Mouse (Mus musculus) liver, adult 2 months (tissue): Measurements from ENCODE around the gene Ptpn14. TPM values are rescaled to one million over a fixed set of nuclear protein-coding genes. Genes with fewer than 3 reads are reported as not detected.

Source experiments
- DNase-seq: peaks from one replicate; pipeline ENCODE4 v3.0.0-alpha.2; 2011; ENCODE audit warnings: low read depth, low spot score; ENCODE audit errors: extremely low read depth
- H3K27ac ChIP-seq: fragments of 200-500 bp; replicated peaks from 2 replicates; pipeline ENCODE4 v1.5.1; 2012; ENCODE audit warnings: low read depth, mild to moderate bottlenecking, control low read depth, inconsistent platforms, low read length; ENCODE audit not compliant: insufficient read depth
- H3K27me3 ChIP-seq: fragments of 200-500 bp; 2 replicates; pipeline ENCODE4 v1.6.1; 2012; ENCODE audit warnings: mild to moderate bottlenecking, moderate library complexity, low read length, inconsistent platforms; ENCODE audit not compliant: control insufficient read depth, insufficient read depth
- H3K36me3 ChIP-seq: fragments of 200-500 bp; 2 replicates; pipeline ENCODE4 v1.6.1; 2012; ENCODE audit warnings: low read length, inconsistent platforms; ENCODE audit not compliant: control insufficient read depth, insufficient read depth
- H3K4me1 ChIP-seq: fragments of 200-500 bp; 2 replicates; pipeline ENCODE4 v1.6.1; 2011; ENCODE audit warnings: low read length; ENCODE audit not compliant: control insufficient read depth, insufficient read depth
- H3K4me3 ChIP-seq: fragments of 200-500 bp; 2 replicates; pipeline ENCODE4 v1.5.1; 2011; ENCODE audit warnings: low read depth, mild to moderate bottlenecking, control low read depth, low read length, moderate library complexity; ENCODE audit not compliant: insufficient read depth
- H3K79me2 ChIP-seq: fragments of 200-500 bp; 2 replicates; pipeline ENCODE4 v1.6.1; 2012; ENCODE audit warnings: inconsistent platforms, mild to moderate bottlenecking, low read length, moderate library complexity; ENCODE audit not compliant: control insufficient read depth, insufficient read depth
- H3K9ac ChIP-seq: fragments of 200-500 bp; 2 replicates; pipeline ENCODE4 v1.6.1; 2012; ENCODE audit warnings: low read depth, mild to moderate bottlenecking, control low read depth, inconsistent platforms, low read length
- CTCF ChIP-seq: fragments of 200-500 bp; IDR thresholded peaks from 2 replicates; pipeline ENCODE4 v1.5.1; 2011; ENCODE audit warnings: low read depth, low read length, control low read depth
- POLR2A ChIP-seq: fragments of 200-500 bp; IDR thresholded peaks from 2 replicates; pipeline ENCODE4 v1.6.1; 2011; ENCODE audit warnings: low read length, control low read depth; ENCODE audit not compliant: insufficient read depth; ENCODE audit errors: extremely low read depth
- WGBS: fragments of 180-500 bp; shearing (Covaris S2); methylation state at CpG from one replicate; pipeline ENCODE4 v1.1.7; 2018; 5-methylcytosine and 5-hydroxymethylcytosine counted together
- polyA plus RNA-seq: library from polyadenylated mRNA; depleted of rRNA; stranded (reverse); fragments of >200 nt; gene quantifications from 2 replicates; pipeline ENCODE4 v1.2.3, GENCODE M21; 2012
- total RNA-seq: library from RNA; depleted of rRNA; stranded (reverse); fragments of >200 nt; gene quantifications from 2 replicates; pipeline ENCODE4 v1.2.3, GENCODE M21; 2014

The Ptpn14 gene
- total and polyA plus RNA-seq, 2 experiments: 0.55 to 0.74 TPM

DNA sequence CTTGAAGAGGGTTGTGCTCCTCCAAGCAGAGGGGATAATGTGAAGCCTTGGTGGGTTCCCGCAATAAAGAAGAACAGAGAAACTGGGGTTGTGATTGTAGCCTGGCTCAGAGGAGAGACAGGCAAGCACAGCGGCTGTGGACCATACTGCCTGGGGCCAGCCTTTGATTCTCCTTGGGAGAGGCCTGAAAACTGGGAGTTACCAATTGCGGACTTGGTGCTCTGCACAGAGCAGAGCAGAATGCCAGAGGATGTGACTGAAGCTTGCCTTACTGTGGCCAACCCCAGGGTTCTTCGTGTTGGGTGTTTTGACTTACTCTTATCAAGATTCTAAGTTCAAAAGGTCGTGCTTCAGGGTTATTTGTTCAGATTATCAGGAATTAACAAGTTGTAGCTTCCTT is 92.0 kb downstream of the Ptpn14 start:
- Histone ChIP-seq H3K27me3 (no peaks in the 10 kb centered on the region), H3K79me2 (no peaks in the 10 kb centered on the region), H3K9ac (no peak overlapping the region), H3K36me3 (no peaks in the 10 kb centered on the region), H3K4me1 (0 out of 2 replicates have a peak, but pooled peaks cover 5% of the 10 kb centered on the region), H3K27ac (no peak overlapping the region), H3K4me3 (no peak overlapping the region)
- no peak for DNase-seq
- TF ChIP-seq CTCF (no peak), POLR2A (no peak)
- 38% methylated on average over 5 of the region's 5 CpGs for WGBS

DNA sequence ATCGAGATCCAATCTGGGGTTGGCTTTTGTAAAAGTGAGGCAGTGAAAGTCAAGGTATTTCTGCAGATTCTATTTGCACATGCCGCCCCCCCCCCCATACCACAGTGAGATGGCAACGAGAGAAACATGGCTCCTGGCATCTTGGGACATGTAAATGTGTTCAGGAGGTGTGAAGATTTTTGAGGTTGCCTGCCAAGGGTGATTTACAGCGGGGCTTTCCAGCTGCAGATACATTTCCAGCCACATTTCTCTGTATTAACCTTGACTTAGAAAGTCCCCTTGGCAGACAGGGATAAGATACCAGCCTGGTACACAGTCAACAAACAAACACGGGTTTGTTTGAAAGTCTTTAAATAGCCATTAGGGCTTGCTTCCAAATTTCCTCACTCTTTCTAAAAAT is 96.4 kb downstream of the Ptpn14 start:
- Histone ChIP-seq H3K79me2 (no peaks in the 10 kb centered on the region), H3K4me1 (0 out of 2 replicates have a peak, but pooled peaks cover 2% of the 10 kb centered on the region), H3K9ac (no peak overlapping the region), H3K4me3 (no peak overlapping the region), H3K27me3 (no peaks in the 10 kb centered on the region), H3K36me3 (no peaks in the 10 kb centered on the region), H3K27ac (no peak overlapping the region)
- DNase-seq: no peak
- no peak for TF ChIP-seq POLR2A
- TF ChIP-seq CTCF: no peak
- WGBS: 71% methylated on average over 5 of the region's 5 CpGs

DNA sequence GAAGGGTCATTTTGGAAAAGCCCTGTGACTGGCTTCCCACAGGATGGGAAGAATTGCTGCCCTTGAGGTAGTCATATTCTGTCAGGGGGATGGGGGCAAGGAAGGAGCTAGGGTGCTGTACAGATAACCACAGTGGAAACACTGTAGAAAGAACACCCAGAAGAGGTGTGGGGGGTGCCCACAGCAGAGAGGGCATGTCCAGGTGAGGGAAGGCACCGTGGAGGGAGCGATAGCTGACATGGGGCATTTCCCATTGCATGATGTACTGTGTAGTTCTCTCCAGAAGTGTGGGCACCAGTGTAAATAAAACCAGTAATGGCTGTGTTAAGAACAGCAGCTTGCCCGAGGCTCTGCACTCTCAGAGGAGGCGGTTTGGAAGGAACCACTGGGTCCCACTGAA is 102.3 kb downstream of the Ptpn14 start:
- TF ChIP-seq CTCF (no peak), POLR2A (no peak)
- H3K36me3 ChIP-seq: no peaks in the 10 kb centered on the region
- no peak for DNase-seq
- H3K27me3 ChIP-seq: no peaks in the 10 kb centered on the region
- no peaks in the 10 kb centered on the region; the same call in 1 of the 2 replicates for H3K4me1 ChIP-seq
- WGBS: 75% methylated on average over 4 of the region's 4 CpGs
- H3K4me3 ChIP-seq: no peak overlapping the region
- H3K79me2 ChIP-seq: no peaks in the 10 kb centered on the region
- H3K9ac ChIP-seq: no peak overlapping the region
- H3K27ac ChIP-seq: no peak overlapping the region

DNA sequence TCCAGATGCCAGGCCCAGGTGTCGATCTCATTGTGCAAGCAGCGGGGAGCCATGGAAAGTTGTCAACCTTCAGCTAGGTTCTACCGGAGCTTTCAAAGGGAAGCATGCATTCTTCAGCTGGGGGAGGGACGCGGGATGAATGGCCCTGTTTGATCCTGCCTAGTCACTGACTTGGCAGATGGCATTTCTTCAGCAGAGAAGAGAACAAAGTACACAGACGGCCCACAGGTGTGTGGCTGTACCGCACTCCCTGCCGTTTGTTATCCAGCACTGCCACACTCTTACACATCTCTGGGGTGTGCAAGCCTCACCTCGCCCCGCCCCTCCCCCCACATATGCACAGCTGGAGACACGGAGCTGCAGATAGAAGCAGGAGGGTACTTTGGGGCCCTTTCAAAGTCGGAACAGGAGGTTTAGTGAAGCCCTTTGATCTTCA is 102.7 kb downstream of the Ptpn14 start:
- Histone ChIP-seq H3K79me2 (no peaks in the 10 kb centered on the region), H3K36me3 (no peaks in the 10 kb centered on the region), H3K4me1 (no peaks in the 10 kb centered on the region; the same call in 1 of the 2 replicates), H3K9ac (no peak overlapping the region), H3K4me3 (no peak overlapping the region), H3K27ac (no peak overlapping the region), H3K27me3 (no peaks in the 10 kb centered on the region)
- no peak for TF ChIP-seq CTCF
- TF ChIP-seq POLR2A: no peak
- DNase-seq: peak; percentile 15
- WGBS: 24% methylated on average over 12 of the region's 12 CpGs

DNA sequence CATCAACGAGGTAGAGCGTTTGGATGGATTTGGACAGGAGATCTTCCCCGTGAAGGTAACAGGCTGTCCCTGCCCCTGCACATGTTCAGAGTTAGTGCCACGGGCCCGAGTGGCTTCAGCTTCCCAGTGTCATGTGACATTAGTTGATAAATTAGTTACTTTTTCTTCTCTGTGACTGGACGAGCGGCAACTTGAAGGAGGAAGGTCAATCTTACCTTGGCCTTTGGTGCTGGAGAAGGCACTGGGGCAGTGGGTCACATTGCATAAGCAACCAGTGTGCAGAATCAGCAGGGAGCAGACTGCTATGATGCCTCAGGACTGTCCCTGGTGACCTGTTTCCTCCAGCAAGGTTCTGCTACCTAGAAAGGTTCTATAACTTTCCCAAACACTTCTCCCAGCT is 105.3 kb downstream of the Ptpn14 start:
- H3K4me3 ChIP-seq: no peak overlapping the region
- no peak for DNase-seq

DNA sequence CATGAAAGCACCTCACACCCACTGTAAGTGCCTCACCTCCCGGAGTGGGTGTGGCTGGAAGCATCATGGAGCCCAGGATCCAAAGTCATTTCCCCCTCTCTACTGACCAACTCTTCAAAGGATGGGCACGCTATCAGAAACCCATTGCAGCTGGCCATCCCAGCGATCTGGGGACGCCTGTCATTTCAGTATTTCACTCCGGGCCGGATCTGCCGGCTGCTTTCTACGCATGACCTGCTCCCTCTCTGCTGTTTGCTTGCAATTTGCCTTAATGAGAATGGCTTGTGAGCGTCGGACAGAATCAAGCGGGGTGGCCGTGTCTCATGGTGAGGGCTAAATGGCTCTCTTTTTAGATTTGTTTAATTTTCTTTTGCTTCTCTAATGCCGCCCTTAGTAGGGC is 106.1 kb downstream of the Ptpn14 start:
- H3K9ac ChIP-seq: no peak overlapping the region
- DNase-seq: no peak
- no peaks in the 10 kb centered on the region for H3K27me3 ChIP-seq
- H3K4me3 ChIP-seq: no peak overlapping the region
- no peaks in the 10 kb centered on the region for H3K36me3 ChIP-seq
- 86% methylated on average over 13 of the region's 13 CpGs for WGBS
- TF ChIP-seq CTCF: no peak
- TF ChIP-seq POLR2A: no peak
- no peaks in the 10 kb centered on the region for H3K79me2 ChIP-seq
- H3K4me1 ChIP-seq: no peaks in the 10 kb centered on the region; the same call in 1 of the 2 replicates
- no peak overlapping the region for H3K27ac ChIP-seq

More for the DNA sequence above, 105.3 kb downstream of the Ptpn14 start:
- Histone ChIP-seq H3K4me1 (no peaks in the 10 kb centered on the region; the same call in 1 of the 2 replicates), H3K79me2 (no peaks in the 10 kb centered on the region), H3K27me3 (no peaks in the 10 kb centered on the region), H3K27ac (no peak overlapping the region), H3K36me3 (no peaks in the 10 kb centered on the region), H3K9ac (no peak overlapping the region)
- TF ChIP-seq CTCF: no peak
- no peak for TF ChIP-seq POLR2A
- 74% methylated on average over 7 of the region's 7 CpGs for WGBS
